Mouse (Mus musculus) liver, postnatal 0 days (tissue): ENCODE results near the gene Bcar3.

Source experiments
- CTCF ChIP-seq: sonication (generic); IDR thresholded peaks from 2 replicates; pipeline ENCODE4 v1.5.1; 2016; ENCODE audit warnings: antibody characterized with exemption, low read depth
- EP300 ChIP-seq: IDR thresholded peaks from 2 replicates; pipeline ENCODE4 v1.6.1; 2016; ENCODE audit warnings: antibody characterized with exemption, low read depth, mild to moderate bottlenecking

- TF ChIP-seq CTCF (no peak), EP300 (no peak)
These were observed 154.3 kb downstream of the Bcar3 start for GRCm38 (mm10) chr3:122448196-122448595.
